Mouse (Mus musculus): ENCODE data around the gene Pck2. TPM values are rescaled to one million over a fixed set of nuclear protein-coding genes. Genes with fewer than 3 reads are reported as not detected.

Gene Pck2
- polyA plus RNA-seq, 1 experiment from 2014 or later = 36.0 TPM

- ATAC-seq (ENCODE audit: insufficient read depth) = peak; percentile 32
- peaks cover 67% of the 10 kb centered on the region for H3K4me1 ChIP-seq (replicated peaks)
These were observed 46.1 kb downstream of the Pck2 start for GRCm38 (mm10) chr14:55586149-55586548.

GRCm38 (mm10) chr14:55589271-55589670 lies 49.2 kb downstream of the Pck2 start:
- Histone ChIP-seq H3K4me1 (replicated peaks) (peaks cover 71% of the 10 kb centered on the region), H3K9me3 (replicated peaks) (no peaks in the 10 kb centered on the region), H3K36me3 (replicated peaks) (peaks cover 23% of the 10 kb centered on the region), H3K27ac (replicated peaks) (no peak overlapping the region), H3K27me3 (no peaks in the 10 kb centered on the region), H3K9ac (no peak overlapping the region; the same call in 1 of the 2 replicates), H3K4me2 (peak overlapping the region; percentile 94; the same call in 1 of the 2 replicates), H3K4me3 (replicated peaks) (no peak overlapping the region)
- WGBS (ENCODE audit: insufficient replicate concordance) = 91% methylated on average over 5 of the region's 5 CpGs
- no peak for ATAC-seq (ENCODE audit: insufficient read depth)

More at GRCm38 (mm10) chr14:55586149-55586548, 46.1 kb downstream of the Pck2 start:
- Histone ChIP-seq H3K9me3 (replicated peaks) (no peaks in the 10 kb centered on the region), H3K4me3 (replicated peaks) (peak overlapping the region; percentile 75), H3K9ac (peak overlapping the region; percentile 74), H3K4me2 (peak overlapping the region; percentile 94), H3K27ac (replicated peaks) (peak overlapping the region; percentile 98), H3K27me3 (no peaks in the 10 kb centered on the region), H3K36me3 (replicated peaks) (peaks cover 34% of the 10 kb centered on the region)
- 16% methylated on average over 2 of the region's 2 CpGs for WGBS (ENCODE audit: insufficient replicate concordance)

- Histone ChIP-seq H3K36me3 (replicated peaks) (peaks cover 30% of the 10 kb centered on the region), H3K4me2 (peak overlapping the region; percentile 94), H3K27ac (replicated peaks) (peak overlapping the region; percentile 99), H3K9me3 (replicated peaks) (no peaks in the 10 kb centered on the region), H3K4me3 (replicated peaks) (peak overlapping the region; percentile 93), H3K9ac (peak overlapping the region; percentile 96), H3K27me3 (no peaks in the 10 kb centered on the region), H3K4me1 (replicated peaks) (peaks cover 66% of the 10 kb centered on the region)
- ATAC-seq (ENCODE audit: insufficient read depth) = no peak
- WGBS (ENCODE audit: insufficient replicate concordance) = 67% methylated on average over 11 of the region's 11 CpGs
These were observed 49.8 kb downstream of the Pck2 start for GRCm38 (mm10) chr14:55589771-55590448.

GRCm38 (mm10) chr14:55590748-55591330 lies 50.8 kb downstream of the Pck2 start, which contains the start of gene Psme2:
Gene Psme2, minus strand, starts transcription at chr14:55591113.
- H3K27ac ChIP-seq (replicated peaks) = peak within 1 kb of the TSS; percentile 99
- peak; percentile 88 for ATAC-seq (ENCODE audit: insufficient read depth)
- no peaks in the 10 kb centered on the region for H3K27me3 ChIP-seq
- H3K9me3 ChIP-seq (replicated peaks) = no peaks in the 10 kb centered on the region
- H3K36me3 ChIP-seq (replicated peaks) = peaks cover 39% of the 10 kb centered on the region
- peaks cover 59% of the 10 kb centered on the region for H3K4me1 ChIP-seq (replicated peaks)
- H3K9ac ChIP-seq = peak within 1 kb of the TSS; percentile 96
- H3K4me2 ChIP-seq = peak within 1 kb of the TSS; percentile 94
- H3K4me3 ChIP-seq (replicated peaks) = peak within 1 kb of the TSS; percentile 93
- under 1% methylated on average over 22 of the region's 22 CpGs for WGBS (ENCODE audit: insufficient replicate concordance)

GRCm38 (mm10) chr14:55591331-55591891 lies 51.3 kb downstream of the Pck2 start, which contains the start of gene Rnf31:
Gene Rnf31, plus strand, starts transcription at chr14:55591708.
- Histone ChIP-seq H3K27ac (replicated peaks) (peak within 1 kb of the TSS; percentile 99), H3K27me3 (no peaks in the 10 kb centered on the region), H3K36me3 (replicated peaks) (peaks cover 45% of the 10 kb centered on the region), H3K9me3 (replicated peaks) (no peaks in the 10 kb centered on the region), H3K9ac (peak within 1 kb of the TSS; percentile 96), H3K4me1 (replicated peaks) (peaks cover 53% of the 10 kb centered on the region), H3K4me3 (replicated peaks) (peak within 1 kb of the TSS; percentile 93), H3K4me2 (peak within 1 kb of the TSS; percentile 94)
- peak; percentile 90 for ATAC-seq (ENCODE audit: insufficient read depth)
- WGBS (ENCODE audit: insufficient replicate concordance) = 0% methylated on average over 33 of the region's 33 CpGs

- Histone ChIP-seq H3K4me1 (replicated peaks) (peaks cover 46% of the 10 kb centered on the region), H3K27me3 (no peaks in the 10 kb centered on the region), H3K9me3 (replicated peaks) (no peaks in the 10 kb centered on the region), H3K9ac (peak overlapping the region; percentile 96), H3K27ac (replicated peaks) (peak overlapping the region; percentile 99), H3K4me3 (replicated peaks) (peak overlapping the region; percentile 93), H3K4me2 (peak overlapping the region; percentile 94), H3K36me3 (replicated peaks) (peaks cover 49% of the 10 kb centered on the region)
- ATAC-seq (ENCODE audit: insufficient read depth) = no peak
- 3% methylated on average over 16 of the region's 16 CpGs for WGBS (ENCODE audit: insufficient replicate concordance)
These were observed 52.2 kb downstream of the Pck2 start for GRCm38 (mm10) chr14:55592226-55592625.

GRCm38 (mm10) chr14:55596036-55596690 lies 56.1 kb downstream of the Pck2 start:
- peaks cover 26% of the 10 kb centered on the region for H3K4me1 ChIP-seq (replicated peaks)
- H3K9me3 ChIP-seq (replicated peaks) = no peaks in the 10 kb centered on the region
- peaks cover 68% of the 10 kb centered on the region for H3K36me3 ChIP-seq (replicated peaks)
- no peak overlapping the region for H3K4me2 ChIP-seq
- WGBS (ENCODE audit: insufficient replicate concordance) = 86% methylated on average over 13 of the region's 13 CpGs
- ATAC-seq (ENCODE audit: insufficient read depth) = no peak
- H3K4me3 ChIP-seq (replicated peaks) = no peak overlapping the region
- no peaks in the 10 kb centered on the region for H3K27me3 ChIP-seq
- H3K27ac ChIP-seq (replicated peaks) = no peak overlapping the region
- H3K9ac ChIP-seq = no peak overlapping the region

GRCm38 (mm10) chr14:55598521-55599390 lies 58.7 kb downstream of the Pck2 start:
- ATAC-seq (ENCODE audit: insufficient read depth) = no peak
- no peak overlapping the region for H3K9ac ChIP-seq

More at GRCm38 (mm10) chr14:55598521-55599390, 58.7 kb downstream of the Pck2 start:
- Histone ChIP-seq H3K9me3 (replicated peaks) (no peaks in the 10 kb centered on the region), H3K27ac (replicated peaks) (no peak overlapping the region), H3K4me3 (replicated peaks) (no peak overlapping the region), H3K36me3 (replicated peaks) (peaks cover 91% of the 10 kb centered on the region), H3K4me1 (replicated peaks) (peaks cover 22% of the 10 kb centered on the region), H3K27me3 (no peaks in the 10 kb centered on the region), H3K4me2 (no peak overlapping the region)
- 86% methylated on average over 21 of the region's 21 CpGs for WGBS (ENCODE audit: insufficient replicate concordance)
